Mouse (Mus musculus) heart, adult 2 months (tissue): Measurements from ENCODE around the gene Fsip1. TPM values are rescaled to one million over a fixed set of nuclear protein-coding genes. Genes with fewer than 3 reads are reported as not detected.

ENCODE experiments used
- DNase-seq, 2 experiments: peaks; one replicate each; pipeline ENCODE4 v3.0.0; 2021
- H3K27ac ChIP-seq: fragments of 200-600 bp; 2 replicates; pipeline ENCODE4 v1.8.1; 2022
- H3K27me3 ChIP-seq: fragments of 200-500 bp; 2 replicates; pipeline ENCODE4 v1.6.1; 2012; ENCODE audit warnings: mild to moderate bottlenecking, low read length, inconsistent platforms, mixed read lengths; ENCODE audit not compliant: control insufficient read depth, insufficient read depth
- H3K36me3 ChIP-seq: fragments of 200-500 bp; 2 replicates; pipeline ENCODE4 v1.6.1; 2012; ENCODE audit warnings: low read length, inconsistent platforms; ENCODE audit not compliant: control insufficient read depth, insufficient read depth
- H3K4me1 ChIP-seq: fragments of 200-500 bp; 2 replicates; pipeline ENCODE4 v1.6.1; 2011; ENCODE audit warnings: low read length; ENCODE audit not compliant: control insufficient read depth, insufficient read depth
- H3K4me3 ChIP-seq: fragments of 200-600 bp; 2 replicates; pipeline ENCODE4 v1.8.1; 2022
- H3K79me2 ChIP-seq: fragments of 200-500 bp; replicated peaks from 2 replicates; pipeline ENCODE4 v1.6.1; 2012; ENCODE audit warnings: mild to moderate bottlenecking, inconsistent platforms, low read length, moderate library complexity, mixed read lengths; ENCODE audit not compliant: control insufficient read depth, insufficient read depth
- H3K9ac ChIP-seq: fragments of 200-500 bp; 2 replicates; pipeline ENCODE4 v1.6.1; 2012; ENCODE audit warnings: low read depth, mild to moderate bottlenecking, control low read depth, inconsistent platforms, low read length, mixed read lengths
- CTCF ChIP-seq: fragments of 200-600 bp; IDR thresholded peaks from 2 replicates; pipeline ENCODE4 v1.8.1; 2022; ENCODE audit warnings: antibody characterized with exemption, mild to moderate bottlenecking, moderate library complexity
- EP300 ChIP-seq: fragments of 200-500 bp; IDR thresholded peaks from 2 replicates; pipeline ENCODE4 v1.6.1; 2011; ENCODE audit warnings: low read depth, low read length, control low read depth; ENCODE audit not compliant: insufficient read depth
- POLR2A ChIP-seq: fragments of 200-500 bp; IDR thresholded peaks from 2 replicates; pipeline ENCODE4 v1.6.1; 2011; ENCODE audit warnings: mild to moderate bottlenecking, low read depth, low read length, control low read depth; ENCODE audit not compliant: insufficient read depth
- WGBS: fragments of 180-500 bp; shearing (Covaris S2); methylation state at CpG from one replicate; pipeline ENCODE4 v1.1.7; 2018; 5-methylcytosine and 5-hydroxymethylcytosine counted together
- intact Hi-C: fragments of 180-260 bp; cut with DNase I; formaldehyde crosslinking; loops from one replicate; pipeline ENCODE4 v1.15.1; 2025
- polyA plus RNA-seq: library from polyadenylated mRNA; depleted of rRNA; stranded (reverse); fragments of >200 nt; gene quantifications from 2 replicates; pipeline ENCODE4 v1.2.3, GENCODE M21; 2012
- total RNA-seq, 2 experiments: library from RNA; stranded (reverse); gene quantifications; 2 replicates each; pipeline ENCODE4 v1.2.3; 2021

Gene Fsip1
- total and polyA plus RNA-seq, 3 experiments: 0.06 TPM; not detected in 2

DNA sequence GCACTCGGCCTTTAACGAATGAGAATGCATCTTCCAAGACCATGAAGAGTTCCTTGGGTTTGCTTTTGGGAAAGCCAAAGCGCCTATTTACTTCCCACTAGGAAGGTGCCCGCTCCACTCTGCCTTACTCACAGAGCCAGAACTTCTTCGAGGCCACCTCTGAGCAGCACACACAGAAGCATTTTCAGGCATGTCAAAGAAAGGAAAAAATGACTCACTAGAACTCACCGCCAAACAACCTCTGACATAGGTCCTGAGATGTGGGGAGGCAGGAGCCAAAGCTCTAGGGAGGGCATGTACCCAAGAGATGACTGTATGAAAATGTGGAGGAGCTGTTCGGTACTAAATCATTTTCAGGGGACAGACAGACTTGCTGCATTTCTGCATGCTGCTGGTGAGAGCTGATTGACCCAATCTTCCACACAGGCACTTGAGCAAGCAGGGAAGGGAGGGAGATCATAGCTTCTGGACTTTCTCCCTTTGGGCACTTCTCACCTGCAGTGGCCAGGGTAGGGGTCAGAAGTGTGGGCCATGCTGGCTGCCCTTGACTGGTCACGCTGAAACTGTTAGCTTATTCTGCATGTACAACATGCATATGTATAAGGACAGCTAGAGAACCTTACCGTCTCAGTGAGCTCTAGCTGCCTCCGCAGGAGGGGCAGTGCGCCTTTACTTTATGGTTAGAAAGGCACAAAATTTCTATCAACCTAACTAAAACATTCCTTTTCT is 131.4 kb downstream of the Fsip1 start:
- intact Hi-C loops: no loop called here
- TF ChIP-seq CTCF: no peak
- no peak for DNase-seq
- Histone ChIP-seq H3K4me1 (no peaks in the 10 kb centered on the region), H3K79me2 (no peaks in the 10 kb centered on the region), H3K36me3 (no peaks in the 10 kb centered on the region), H3K27ac (no peak overlapping the region), H3K9ac (no peak overlapping the region), H3K27me3 (no peaks in the 10 kb centered on the region; the same call in 1 of the 2 replicates), H3K4me3 (no peak overlapping the region)
- WGBS: 74% methylated on average over 11 of the region's 11 CpGs

DNA sequence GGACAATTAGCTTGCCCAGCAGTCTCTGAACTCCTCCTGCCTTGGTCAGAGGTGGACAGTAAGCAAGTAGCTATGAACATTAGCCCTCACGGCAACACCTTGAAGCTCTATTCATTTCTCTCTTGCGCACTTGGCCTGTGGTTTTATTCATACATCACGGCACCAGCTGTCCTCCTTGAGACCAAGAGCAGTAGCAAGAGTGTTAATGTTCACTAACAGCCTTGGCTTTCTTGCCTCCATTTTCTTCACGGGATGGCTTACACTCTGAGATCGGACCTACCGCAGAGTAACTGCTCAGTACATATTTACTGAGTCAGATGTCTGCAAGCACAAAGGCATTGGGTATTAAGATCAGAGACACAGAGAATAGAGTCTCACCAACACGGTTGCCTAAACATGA is 132.3 kb downstream of the Fsip1 start:
- H3K27ac ChIP-seq: no peak overlapping the region
- H3K27me3 ChIP-seq: no peaks in the 10 kb centered on the region; the same call in 1 of the 2 replicates
- no peaks in the 10 kb centered on the region for H3K79me2 ChIP-seq
- DNase-seq: no peak
- intact Hi-C loops: no loop called here
- TF ChIP-seq EP300 (no peak), POLR2A (no peak), CTCF (no peak)
- H3K36me3 ChIP-seq: no peaks in the 10 kb centered on the region
- H3K4me1 ChIP-seq: no peaks in the 10 kb centered on the region
- WGBS: 87% methylated on average over 7 of the region's 7 CpGs
- H3K9ac ChIP-seq: no peak overlapping the region
- H3K4me3 ChIP-seq: no peak overlapping the region

DNA sequence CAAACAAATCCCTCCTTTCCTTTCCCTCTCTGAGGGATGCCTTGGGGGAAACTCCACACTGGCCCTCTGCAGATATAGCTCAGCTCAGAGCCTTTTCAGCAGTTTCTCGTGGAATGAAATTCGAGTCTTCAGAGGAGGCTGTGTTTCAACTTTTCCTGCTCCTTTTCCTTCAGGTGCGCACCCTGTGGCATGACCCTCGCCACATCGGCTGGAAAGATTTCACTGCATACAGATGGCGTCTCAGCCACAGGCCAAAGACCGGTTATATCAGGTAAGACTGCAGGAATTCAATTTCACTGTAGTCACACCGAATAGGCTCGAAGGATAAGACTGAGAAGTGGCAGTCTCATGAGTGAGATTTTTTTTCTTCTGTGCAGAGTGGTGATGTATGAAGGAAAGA is 133.0 kb downstream of the Fsip1 start:
- no peaks in the 10 kb centered on the region for H3K4me1 ChIP-seq
- H3K27ac ChIP-seq: no peak overlapping the region
- H3K9ac ChIP-seq: no peak overlapping the region
- no peaks in the 10 kb centered on the region for H3K36me3 ChIP-seq
- intact Hi-C loops: no loop called here
- no peak overlapping the region for H3K4me3 ChIP-seq
- no peaks in the 10 kb centered on the region for H3K79me2 ChIP-seq
- WGBS: 90% methylated on average over 9 of the region's 9 CpGs
- TF ChIP-seq POLR2A (no peak), CTCF (no peak), EP300 (no peak)
- H3K27me3 ChIP-seq: no peaks in the 10 kb centered on the region; the same call in 1 of the 2 replicates
- no peak for DNase-seq

DNA sequence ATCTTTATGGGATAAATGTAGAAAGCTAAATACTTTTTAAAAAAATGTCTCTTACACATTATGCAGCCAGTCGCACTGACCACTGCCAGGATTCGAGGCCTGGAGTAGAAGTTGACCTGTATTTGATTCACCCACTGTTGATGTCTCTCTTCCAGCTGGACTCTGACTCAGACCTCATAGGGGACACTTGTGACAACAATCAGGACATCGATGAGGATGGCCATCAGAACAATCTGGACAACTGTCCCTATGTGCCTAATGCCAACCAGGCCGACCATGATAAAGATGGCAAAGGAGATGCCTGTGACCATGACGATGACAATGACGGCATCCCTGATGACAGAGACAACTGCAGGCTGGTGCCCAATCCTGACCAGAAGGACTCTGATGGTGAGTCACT is 134.5 kb downstream of the Fsip1 start:
- no peaks in the 10 kb centered on the region for H3K36me3 ChIP-seq
- DNase-seq: no peak
- H3K79me2 ChIP-seq: no peaks in the 10 kb centered on the region
- no peaks in the 10 kb centered on the region for H3K4me1 ChIP-seq
- 86% methylated on average over 6 of the region's 6 CpGs for WGBS
- no peak overlapping the region for H3K4me3 ChIP-seq
- H3K27ac ChIP-seq: no peak overlapping the region
- intact Hi-C loops: no loop called here
- no peak for TF ChIP-seq POLR2A
- no peak for TF ChIP-seq EP300
- no peak for TF ChIP-seq CTCF
- H3K9ac ChIP-seq: no peak overlapping the region
- no peaks in the 10 kb centered on the region; the same call in 1 of the 2 replicates for H3K27me3 ChIP-seq

DNA sequence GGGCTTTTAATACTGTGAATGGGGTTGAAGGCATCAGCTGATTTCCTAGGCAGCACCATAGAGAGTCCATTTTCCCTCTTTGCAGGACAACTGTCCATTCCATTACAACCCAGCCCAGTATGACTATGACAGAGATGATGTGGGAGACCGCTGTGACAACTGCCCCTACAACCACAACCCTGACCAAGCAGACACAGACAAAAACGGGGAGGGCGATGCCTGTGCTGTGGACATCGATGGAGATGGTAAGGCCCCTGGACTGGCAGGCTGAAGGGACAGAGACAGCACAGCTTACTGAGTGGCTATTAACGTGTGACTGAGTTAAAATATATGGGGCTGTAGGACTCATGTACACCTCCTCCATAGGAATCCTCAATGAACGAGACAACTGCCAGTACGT is 136.0 kb downstream of the Fsip1 start:
- Histone ChIP-seq H3K9ac (no peak overlapping the region), H3K27ac (no peak overlapping the region), H3K4me1 (no peaks in the 10 kb centered on the region), H3K79me2 (no peaks in the 10 kb centered on the region), H3K4me3 (no peak overlapping the region), H3K36me3 (no peaks in the 10 kb centered on the region), H3K27me3 (no peaks in the 10 kb centered on the region; the same call in 1 of the 2 replicates)
- intact Hi-C loops: no loop called here
- TF ChIP-seq EP300 (no peak), CTCF (no peak), POLR2A (no peak)
- WGBS: 90% methylated on average over 7 of the region's 7 CpGs
- DNase-seq: no peak

DNA sequence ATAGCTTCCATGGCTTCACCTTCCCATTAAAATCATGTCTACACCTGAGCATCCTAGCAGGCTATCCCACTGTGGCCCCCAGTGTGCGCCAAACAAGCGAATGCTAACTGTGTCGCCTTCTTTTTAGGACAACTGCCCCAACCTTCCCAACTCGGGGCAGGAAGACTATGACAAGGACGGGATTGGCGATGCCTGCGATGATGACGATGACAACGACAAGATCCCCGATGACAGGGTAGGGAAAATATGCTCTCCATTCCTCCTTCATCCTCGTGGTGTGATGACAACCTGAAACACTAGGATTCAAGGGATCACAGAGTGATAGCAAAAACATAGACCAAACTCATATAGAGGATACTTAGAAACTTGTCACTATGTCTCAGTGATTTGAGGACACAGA is 136.7 kb downstream of the Fsip1 start:
- intact Hi-C loops: no loop called here
- no peaks in the 10 kb centered on the region for H3K4me1 ChIP-seq

More for the DNA sequence above, 136.7 kb downstream of the Fsip1 start:
- Histone ChIP-seq H3K27ac (no peak overlapping the region), H3K27me3 (no peaks in the 10 kb centered on the region; the same call in 1 of the 2 replicates), H3K79me2 (no peaks in the 10 kb centered on the region), H3K9ac (no peak overlapping the region), H3K36me3 (no peaks in the 10 kb centered on the region), H3K4me3 (no peak overlapping the region)
- WGBS: 91% methylated on average over 11 of the region's 11 CpGs
- no peak for DNase-seq
- no peak for TF ChIP-seq EP300
- no peak for TF ChIP-seq CTCF
- no peak for TF ChIP-seq POLR2A
